Comparison of ENCODE assay signal across 8 mouse cellular contexts in genomic region chr4:115785511-115786034, GRCm38 (mm10). TPM values are rescaled to one million over a fixed set of nuclear protein-coding genes. Genes with fewer than 3 reads are reported as not detected.
DNase-seq lines count a peak whose midpoint lies in the region; ATAC-seq and TF ChIP-seq lines count a peak whose summit lies in the region.

No protein-coding gene starts in this region.

- no peak for DNase-seq in lung, adult 2 months
- DNase-seq in lung, postnatal 4 days: no peak
- DNase-seq in c-Kit-positive CD71-positive TER-119-negative erythroid progenitor cells, embryonic 14.5 days (ENCODE audit: low read depth): peak; percentile 30
- DNase-seq in spleen, postnatal 10 days (ENCODE audit: low spot score in 2 of 2): no peak
- no peak for DNase-seq in embryo, embryonic 9.5 days (ENCODE audit: extremely low spot score)
- no peak for DNase-seq in left cerebral cortex, adult 18-20 months (ENCODE audit: low spot score in 2 of 2)

- H3K9ac ChIP-seq in hindbrain, embryonic 16.5 days (ENCODE audit: low read depth, low read length): peak overlapping the region; percentile 86
- peak overlapping the region; percentile 86 for H3K9ac ChIP-seq in midbrain, embryonic 15.5 days

- TF ChIP-seq CTCF in lung, adult 2 months (IDR thresholded peaks at IDR 0.05; ENCODE audit: insufficient read depth, low read length): no peak

- no peak for ATAC-seq in hindbrain, embryonic 16.5 days
- ATAC-seq in midbrain, embryonic 15.5 days (replicated peaks): 0 out of 2 replicates have a peak, but pooled peaks have one; percentile 15

- no peak overlapping the region for H3K27ac ChIP-seq in hindbrain, embryonic 16.5 days (ENCODE audit: low read depth, low read length)
- no peak overlapping the region for H3K27ac ChIP-seq in midbrain, embryonic 15.5 days

- peaks cover 7% of the 10 kb centered on the region; the same call in 1 of the 2 replicates for H3K36me3 ChIP-seq in hindbrain, embryonic 16.5 days (ENCODE audit: control insufficient read depth, insufficient read depth, low read length)
- H3K36me3 ChIP-seq in midbrain, embryonic 15.5 days (replicated peaks): peaks cover 9% of the 10 kb centered on the region; the same call in 1 of the 2 replicates

- no peaks in the 10 kb centered on the region for H3K27me3 ChIP-seq in hindbrain, embryonic 16.5 days (replicated peaks; ENCODE audit: control insufficient read depth, insufficient read depth, low read length)
- H3K27me3 ChIP-seq in midbrain, embryonic 15.5 days (replicated peaks): no peaks in the 10 kb centered on the region

- H3K9me3 ChIP-seq in hindbrain, embryonic 16.5 days (ENCODE audit: control insufficient read depth, low read length): no peaks in the 10 kb centered on the region
- no peaks in the 10 kb centered on the region for H3K9me3 ChIP-seq in midbrain, embryonic 15.5 days

- H3K4me2 ChIP-seq in hindbrain, embryonic 16.5 days (ENCODE audit: low read length): peak overlapping the region; percentile 89
- peak overlapping the region; percentile 73 for H3K4me2 ChIP-seq in midbrain, embryonic 15.5 days

- H3K4me1 ChIP-seq in lung, adult 2 months (ENCODE audit: control insufficient read depth, insufficient read depth, low read length): peaks cover 8% of the 10 kb centered on the region
- peaks cover 10% of the 10 kb centered on the region for H3K4me1 ChIP-seq in hindbrain, embryonic 16.5 days (ENCODE audit: control insufficient read depth, insufficient read depth, low read depth, low read length)
- peaks cover 19% of the 10 kb centered on the region for H3K4me1 ChIP-seq in midbrain, embryonic 15.5 days

- 39% methylated on average over 7 of the region's 7 CpGs for WGBS in lung, adult 2 months
- 57% methylated on average over 7 of the region's 7 CpGs for WGBS in hindbrain, embryonic 16.5 days
- whole genome bisulfite sequencing in midbrain, embryonic 15.5 days: 66% methylated on average over 7 of the region's 7 CpGs

- H3K4me3 ChIP-seq in lung, adult 2 months (replicated peaks; ENCODE audit: extremely low read depth, low read depth, low read length): peak overlapping the region; percentile 92
- peak overlapping the region; percentile 69 for H3K4me3 ChIP-seq in hindbrain, embryonic 16.5 days (ENCODE audit: low read length)
- H3K4me3 ChIP-seq in midbrain, embryonic 15.5 days: peak overlapping the region; percentile 89

- TF ChIP-seq POLR2A in lung, adult 2 months (IDR thresholded peaks at IDR 0.05; ENCODE audit: borderline replicate concordance, extremely low read depth, low read depth, low read length): no peak

RNA-seq across cellular contexts. Expression of gene Atpaf1, which starts 1.0 kb away (rescaled TPM):
- polyA plus RNA-seq in lung, adult 2 months (2012; rRNA removed): 19.6 and 32.7 TPM in 2 replicates
- 37.7 and 38.6 TPM in 2 replicates for polyA plus RNA-seq in hindbrain, embryonic 16.5 days (2015; fragmentation: Nextera tagmentation; extraction: Ambion mirVana)
- 35.2 and 42.8 TPM in 2 replicates for polyA plus RNA-seq in midbrain, embryonic 15.5 days (2015; fragmentation: Nextera tagmentation; extraction: Ambion mirVana)
- total RNA-seq in left cerebral cortex, adult 18-20 months (2021): 10 to 100 TPM; 75.2 to 86.0 TPM

RNA-seq across cellular contexts. Expression of gene Tex38, which starts 4.8 kb away (rescaled TPM):
- polyA plus RNA-seq in lung, adult 2 months (2012; rRNA removed): 0.31 and 0.37 TPM in 2 replicates
- 0.20 and 0.33 TPM in 2 replicates for polyA plus RNA-seq in hindbrain, embryonic 16.5 days (2015; fragmentation: Nextera tagmentation; extraction: Ambion mirVana)
- polyA plus RNA-seq in midbrain, embryonic 15.5 days (2015; fragmentation: Nextera tagmentation; extraction: Ambion mirVana): 0.58 and 0.66 TPM in 2 replicates
- total RNA-seq in left cerebral cortex, adult 18-20 months (2021): not detected

RNA-seq across cellular contexts. Expression of gene Mob3c, which starts 42.3 kb away (rescaled TPM):
- polyA plus RNA-seq in lung, adult 2 months (2012; rRNA removed): 27.9 and 45.4 TPM in 2 replicates
- 4.9 and 7.8 TPM in 2 replicates for polyA plus RNA-seq in hindbrain, embryonic 16.5 days (2015; fragmentation: Nextera tagmentation; extraction: Ambion mirVana)
- polyA plus RNA-seq in midbrain, embryonic 15.5 days (2015; fragmentation: Nextera tagmentation; extraction: Ambion mirVana): 5.6 and 6.5 TPM in 2 replicates
- total RNA-seq in left cerebral cortex, adult 18-20 months (2021): 1 to 10 TPM; 4.0 to 6.7 TPM

RNA-seq across cellular contexts. Expression of gene Efcab14, which starts 48.0 kb away (rescaled TPM):
- 32.5 and 33.5 TPM in 2 replicates for polyA plus RNA-seq in lung, adult 2 months (2012; rRNA removed)
- 16.1 and 19.0 TPM in 2 replicates for polyA plus RNA-seq in hindbrain, embryonic 16.5 days (2015; fragmentation: Nextera tagmentation; extraction: Ambion mirVana)
- 16.3 and 17.5 TPM in 2 replicates for polyA plus RNA-seq in midbrain, embryonic 15.5 days (2015; fragmentation: Nextera tagmentation; extraction: Ambion mirVana)
- total RNA-seq in left cerebral cortex, adult 18-20 months (2021): 10 to 100 TPM; 49.7 to 55.4 TPM

RNA-seq across cellular contexts. Expression of gene Mknk1, which starts 53.4 kb away (rescaled TPM):
- 65.9 and 73.9 TPM in 2 replicates for polyA plus RNA-seq in lung, adult 2 months (2012; rRNA removed)
- 22.3 and 24.9 TPM in 2 replicates for polyA plus RNA-seq in hindbrain, embryonic 16.5 days (2015; fragmentation: Nextera tagmentation; extraction: Ambion mirVana)
- polyA plus RNA-seq in midbrain, embryonic 15.5 days (2015; fragmentation: Nextera tagmentation; extraction: Ambion mirVana): 25.9 and 27.5 TPM in 2 replicates
- 10 to 100 TPM; 29.6 to 39.5 TPM for total RNA-seq in left cerebral cortex, adult 18-20 months (2021)
